In the genomic region with DNA sequence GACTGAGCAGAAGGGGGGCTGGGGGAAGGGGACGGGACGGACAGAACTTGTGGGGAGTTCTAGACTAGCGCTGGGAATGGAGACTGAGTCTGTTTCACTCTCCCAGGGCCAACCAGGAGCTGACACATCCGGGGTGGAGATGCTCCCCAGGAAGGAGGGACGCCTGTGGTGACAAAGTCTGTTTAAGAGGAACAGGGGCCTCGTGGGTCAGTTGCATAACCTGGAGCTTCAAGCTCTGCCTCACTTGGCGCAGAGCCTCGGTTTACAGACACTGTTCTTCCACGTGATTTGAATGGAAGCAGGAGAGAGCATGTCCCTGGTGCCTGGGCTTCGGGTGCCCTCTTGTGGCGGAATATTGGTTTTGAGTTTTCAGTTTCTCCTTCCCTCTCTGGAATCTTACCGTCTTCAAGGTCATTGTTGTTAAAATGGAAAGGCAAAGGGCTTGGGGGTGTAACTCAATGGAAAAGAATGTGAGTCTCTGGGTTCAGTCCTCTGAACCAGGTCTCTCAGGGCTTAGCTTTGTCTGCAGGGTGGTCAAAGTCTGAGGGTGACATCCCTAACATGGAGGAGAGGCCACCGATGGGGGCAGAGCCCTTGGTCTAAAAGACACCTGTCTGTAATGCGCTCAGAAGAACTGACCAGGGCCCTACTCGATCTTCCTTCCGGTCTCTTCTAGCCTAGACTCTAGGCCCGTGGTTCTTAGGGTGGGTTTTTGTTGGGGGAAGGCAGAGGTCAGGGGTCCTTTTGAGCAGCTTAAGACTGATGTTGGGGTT, we compare ENCODE assay signal across 8 mouse cellular contexts. TPM values are rescaled to one million over a fixed set of nuclear protein-coding genes. Genes with fewer than 3 reads are reported as not detected.
DNase-seq lines count a peak whose midpoint lies in the region; ATAC-seq and TF ChIP-seq lines count a peak whose summit lies in the region.

No protein-coding gene starts in this region.

- peak overlapping the region; percentile 52 for H3K4me2 ChIP-seq in heart, embryonic 15.5 days
- H3K4me2 ChIP-seq in liver, embryonic 14.5 days (ENCODE audit: low read depth) = peak overlapping the region; percentile 23
- H3K4me2 ChIP-seq in neural tube, embryonic 11.5 days (ENCODE audit: low read depth) = peak overlapping the region; percentile 24; the same call in 1 of the 2 replicates
- H3K4me2 ChIP-seq in stomach, postnatal 0 days (replicated peaks; ENCODE audit: low read depth) = peak overlapping the region; percentile 39

- H3K9ac ChIP-seq in heart, embryonic 15.5 days = peak overlapping the region; percentile 42; the same call in 1 of the 2 replicates
- no peak overlapping the region for H3K9ac ChIP-seq in liver, embryonic 14.5 days (replicated peaks)
- no peak overlapping the region for H3K9ac ChIP-seq in neural tube, embryonic 11.5 days (ENCODE audit: low read length)
- H3K9ac ChIP-seq in stomach, postnatal 0 days (ENCODE audit: low read length) = no peak overlapping the region

- TF ChIP-seq CTCF in liver, embryonic 14.5 days (IDR thresholded peaks at IDR 0.05; ENCODE audit: low read depth) = peak; percentile 88
- TF ChIP-seq CTCF in stomach, postnatal 0 days (IDR thresholded peaks at IDR 0.05; ENCODE audit: low read depth) = peak; percentile 99

- H3K27ac ChIP-seq in forebrain, embryonic 10.5 days = peak overlapping the region; percentile 76
- peak overlapping the region; percentile 36; the same call in 1 of the 2 replicates for H3K27ac ChIP-seq in heart, embryonic 15.5 days
- H3K27ac ChIP-seq in liver, embryonic 14.5 days = no peak overlapping the region
- no peak overlapping the region for H3K27ac ChIP-seq in neural tube, embryonic 11.5 days (ENCODE audit: low read depth, low read length)
- no peak overlapping the region for H3K27ac ChIP-seq in stomach, postnatal 0 days (replicated peaks)

- peak; percentile 74 for ATAC-seq in CD4-positive, CD25-positive, alpha-beta regulatory T cell, adult 4 months
- peak; percentile 88 for ATAC-seq in heart, embryonic 15.5 days (replicated peaks; ENCODE audit: insufficient number of reproducible peaks, insufficient read depth, low FRiP score, low read depth)
- ATAC-seq in liver, embryonic 14.5 days (ENCODE audit: insufficient read depth) = peak; percentile 75
- ATAC-seq in neural tube, embryonic 11.5 days (ENCODE audit: insufficient read depth, low FRiP score, low TSS enrichment) = peak; percentile 86
- peak; percentile 89 for ATAC-seq in stomach, postnatal 0 days (ENCODE audit: low FRiP score, low TSS enrichment)

- H3K36me3 ChIP-seq in forebrain, embryonic 10.5 days (replicated peaks) = no peaks in the 10 kb centered on the region
- H3K36me3 ChIP-seq in heart, embryonic 15.5 days = no peaks in the 10 kb centered on the region
- no peaks in the 10 kb centered on the region for H3K36me3 ChIP-seq in liver, embryonic 14.5 days (replicated peaks; ENCODE audit: control insufficient read depth, insufficient read depth, low read depth)
- no peaks in the 10 kb centered on the region for H3K36me3 ChIP-seq in neural tube, embryonic 11.5 days (ENCODE audit: control insufficient read depth, insufficient read depth, low read length)
- H3K36me3 ChIP-seq in stomach, postnatal 0 days (ENCODE audit: control insufficient read depth, insufficient read depth, low read length) = no peaks in the 10 kb centered on the region

- H3K9me3 ChIP-seq in forebrain, embryonic 10.5 days = no peaks in the 10 kb centered on the region
- H3K9me3 ChIP-seq in heart, embryonic 15.5 days (replicated peaks) = no peaks in the 10 kb centered on the region
- H3K9me3 ChIP-seq in liver, embryonic 14.5 days (ENCODE audit: control insufficient read depth, low read length) = no peaks in the 10 kb centered on the region
- no peaks in the 10 kb centered on the region for H3K9me3 ChIP-seq in neural tube, embryonic 11.5 days (ENCODE audit: control insufficient read depth, low read length)
- H3K9me3 ChIP-seq in stomach, postnatal 0 days (ENCODE audit: control insufficient read depth, low read length) = no peaks in the 10 kb centered on the region

- H3K27me3 ChIP-seq in forebrain, embryonic 10.5 days (ENCODE audit: poor library complexity, severe bottlenecking) = peaks cover 25% of the 10 kb centered on the region
- H3K27me3 ChIP-seq in heart, embryonic 15.5 days = no peaks in the 10 kb centered on the region
- H3K27me3 ChIP-seq in liver, embryonic 14.5 days (ENCODE audit: control insufficient read depth, insufficient read depth, low read length) = no peaks in the 10 kb centered on the region
- H3K27me3 ChIP-seq in neural tube, embryonic 11.5 days (ENCODE audit: control insufficient read depth, insufficient read depth, low read length) = no peaks in the 10 kb centered on the region
- H3K27me3 ChIP-seq in stomach, postnatal 0 days (ENCODE audit: control insufficient read depth, insufficient read depth, low read length) = no peaks in the 10 kb centered on the region

- H3K4me3 ChIP-seq in forebrain, embryonic 10.5 days = peak overlapping the region; percentile 36
- H3K4me3 ChIP-seq in heart, embryonic 15.5 days = 0 out of 2 replicates have a peak overlapping the region, but pooled peaks have one; percentile 14
- no peak overlapping the region for H3K4me3 ChIP-seq in liver, embryonic 14.5 days (ENCODE audit: insufficient read depth in 1 of 2, low read depth in 2 of 2, low read length in 2 of 2)
- no peak overlapping the region for H3K4me3 ChIP-seq in neural tube, embryonic 11.5 days (ENCODE audit: low read depth, low read length)
- H3K4me3 ChIP-seq in stomach, postnatal 0 days (ENCODE audit: low read depth, low read length) = peak overlapping the region; percentile 10; the same call in 1 of the 2 replicates

- WGBS in forebrain, embryonic 10.5 days = 22% methylated on average over 17 of the region's 17 CpGs
- WGBS in heart, embryonic 15.5 days = 14% methylated on average over 17 of the region's 17 CpGs
- 9% methylated on average over 17 of the region's 17 CpGs for WGBS in liver, embryonic 14.5 days (ENCODE audit: insufficient replicate concordance)
- WGBS in neural tube, embryonic 11.5 days = 21% methylated on average over 17 of the region's 17 CpGs
- WGBS in stomach, postnatal 0 days = 15% methylated on average over 17 of the region's 17 CpGs

- peak; percentile 33 for DNase-seq in c-Kit-negative CD71-positive TER-119-positive erythroid progenitor cells, embryonic 14.5 days (ENCODE audit: low read depth, low spot score)
- peak; percentile 86 for DNase-seq in forebrain, embryonic 10.5 days (ENCODE audit: extremely low spot score, low spot score)
- peak; percentile 98 for DNase-seq in kidney, postnatal 25 days
- DNase-seq in liver, embryonic 14.5 days (ENCODE audit: low read depth in 3 of 3, low spot score in 3 of 3) = peak; percentile 63 to 65 (median 65)
- DNase-seq in neural tube, embryonic 11.5 days (ENCODE audit: low spot score) = peak; percentile 82
- peak; percentile 91 for DNase-seq in stomach, postnatal 0 days (ENCODE audit: low spot score)

- H3K4me1 ChIP-seq in forebrain, embryonic 10.5 days = peaks cover 9% of the 10 kb centered on the region
- peaks cover 7% of the 10 kb centered on the region for H3K4me1 ChIP-seq in heart, embryonic 15.5 days (replicated peaks)
- H3K4me1 ChIP-seq in liver, embryonic 14.5 days (replicated peaks; ENCODE audit: control insufficient read depth in 2 of 2, insufficient read depth in 2 of 2, low read length in 1 of 2) = no peaks in the 10 kb centered on the region; a peak in 2 of 4 replicates
- no peaks in the 10 kb centered on the region for H3K4me1 ChIP-seq in neural tube, embryonic 11.5 days (ENCODE audit: control insufficient read depth, insufficient read depth, low read length)
- H3K4me1 ChIP-seq in stomach, postnatal 0 days (replicated peaks; ENCODE audit: control insufficient read depth, insufficient read depth) = no peaks in the 10 kb centered on the region

- TF ChIP-seq EP300 in liver, embryonic 14.5 days (IDR thresholded peaks at IDR 0.05; ENCODE audit: low read depth) = 0 out of 2 replicates have a peak, but pooled peaks have one; percentile 20
- no peak for TF ChIP-seq EP300 in stomach, postnatal 0 days (optimal IDR thresholded peaks at IDR 0.05)

RNA-seq across cellular contexts. Expression of a gene that starts 14.2 kb away (rescaled TPM):
- polyA plus RNA-seq in CD4-positive, CD25-positive, alpha-beta regulatory T cell, adult 4 months (2017; shearing (Covaris generic)) = 1 to 10 TPM; 1.9 to 2.3 TPM
- 0.12 TPM in 1 of 2 replicates, not detected in the other for polyA plus RNA-seq in forebrain, embryonic 10.5 days (2016; fragmentation: Nextera tagmentation; extraction: Ambion mirVana)
- 0.11 TPM in 1 of 2 replicates, not detected in the other for polyA plus RNA-seq in heart, embryonic 15.5 days (2015; fragmentation: Nextera tagmentation; extraction: Ambion mirVana)
- not detected in 2 replicates for polyA plus RNA-seq in liver, embryonic 14.5 days (2012; rRNA removed)
- polyA plus RNA-seq in liver, embryonic 14.5 days (2014; fragmentation: Nextera tagmentation; extraction: Ambion mirVana) = not detected in 2 replicates
- polyA plus RNA-seq in neural tube, embryonic 11.5 days (2014; fragmentation: Nextera tagmentation; extraction: Ambion mirVana) = 0.15 TPM in 1 of 2 replicates, not detected in the other
- polyA plus RNA-seq in stomach, postnatal 0 days (2015; fragmentation: Nextera tagmentation; extraction: Ambion mirVana) = 0.08 and 0.15 TPM in 2 replicates

RNA-seq across cellular contexts. Expression of a gene that starts 34.8 kb away (rescaled TPM):
- 100 to 1,000 TPM; 638 to 724 TPM for polyA plus RNA-seq in CD4-positive, CD25-positive, alpha-beta regulatory T cell, adult 4 months (2017; shearing (Covaris generic))
- polyA plus RNA-seq in forebrain, embryonic 10.5 days (2016; fragmentation: Nextera tagmentation; extraction: Ambion mirVana) = 1.1 and 1.7 TPM in 2 replicates
- 2.0 and 10.1 TPM in 2 replicates for polyA plus RNA-seq in heart, embryonic 15.5 days (2015; fragmentation: Nextera tagmentation; extraction: Ambion mirVana)
- polyA plus RNA-seq in liver, embryonic 14.5 days (2012; rRNA removed) = 0.68 and 0.91 TPM in 2 replicates
- polyA plus RNA-seq in liver, embryonic 14.5 days (2014; fragmentation: Nextera tagmentation; extraction: Ambion mirVana) = 0.43 and 0.47 TPM in 2 replicates
- polyA plus RNA-seq in neural tube, embryonic 11.5 days (2014; fragmentation: Nextera tagmentation; extraction: Ambion mirVana) = 0.77 and 1.3 TPM in 2 replicates
- polyA plus RNA-seq in stomach, postnatal 0 days (2015; fragmentation: Nextera tagmentation; extraction: Ambion mirVana) = 0.91 and 1.1 TPM in 2 replicates

RNA-seq across cellular contexts. Expression of a gene that starts 40.0 kb away (rescaled TPM):
- 100 to 1,000 TPM in 1 of 2 experiments, 10 to 100 TPM in 1; 88.2 to 156 TPM for polyA plus RNA-seq in CD4-positive, CD25-positive, alpha-beta regulatory T cell, adult 4 months (2017; shearing (Covaris generic))
- polyA plus RNA-seq in forebrain, embryonic 10.5 days (2016; fragmentation: Nextera tagmentation; extraction: Ambion mirVana) = 1.6 and 2.1 TPM in 2 replicates
- polyA plus RNA-seq in heart, embryonic 15.5 days (2015; fragmentation: Nextera tagmentation; extraction: Ambion mirVana) = 3.9 and 8.2 TPM in 2 replicates
- 4.2 and 5.0 TPM in 2 replicates for polyA plus RNA-seq in liver, embryonic 14.5 days (2012; rRNA removed)
- polyA plus RNA-seq in liver, embryonic 14.5 days (2014; fragmentation: Nextera tagmentation; extraction: Ambion mirVana) = 4.1 and 4.2 TPM in 2 replicates
- 1.2 and 1.7 TPM in 2 replicates for polyA plus RNA-seq in neural tube, embryonic 11.5 days (2014; fragmentation: Nextera tagmentation; extraction: Ambion mirVana)
- 8.5 and 8.6 TPM in 2 replicates for polyA plus RNA-seq in stomach, postnatal 0 days (2015; fragmentation: Nextera tagmentation; extraction: Ambion mirVana)

RNA-seq across cellular contexts. Expression of a gene that starts 42.0 kb away (rescaled TPM):
- polyA plus RNA-seq in CD4-positive, CD25-positive, alpha-beta regulatory T cell, adult 4 months (2017; shearing (Covaris generic)) = under 1 TPM in 1 of 2 experiments, not detected in 1; 0.28 TPM
- 16.1 and 17.2 TPM in 2 replicates for polyA plus RNA-seq in forebrain, embryonic 10.5 days (2016; fragmentation: Nextera tagmentation; extraction: Ambion mirVana)
- 37.8 and 48.4 TPM in 2 replicates for polyA plus RNA-seq in heart, embryonic 15.5 days (2015; fragmentation: Nextera tagmentation; extraction: Ambion mirVana)
- polyA plus RNA-seq in liver, embryonic 14.5 days (2012; rRNA removed) = 12.3 and 12.5 TPM in 2 replicates
- 15.2 and 15.7 TPM in 2 replicates for polyA plus RNA-seq in liver, embryonic 14.5 days (2014; fragmentation: Nextera tagmentation; extraction: Ambion mirVana)
- polyA plus RNA-seq in neural tube, embryonic 11.5 days (2014; fragmentation: Nextera tagmentation; extraction: Ambion mirVana) = 18.8 and 19.2 TPM in 2 replicates
- 71.5 and 73.0 TPM in 2 replicates for polyA plus RNA-seq in stomach, postnatal 0 days (2015; fragmentation: Nextera tagmentation; extraction: Ambion mirVana)

RNA-seq across cellular contexts. Expression of a gene that starts 48.8 kb away (rescaled TPM):
- not detected for polyA plus RNA-seq in CD4-positive, CD25-positive, alpha-beta regulatory T cell, adult 4 months (2017; shearing (Covaris generic))
- 0.20 and 0.30 TPM in 2 replicates for polyA plus RNA-seq in forebrain, embryonic 10.5 days (2016; fragmentation: Nextera tagmentation; extraction: Ambion mirVana)
- polyA plus RNA-seq in heart, embryonic 15.5 days (2015; fragmentation: Nextera tagmentation; extraction: Ambion mirVana) = 0.81 and 2.8 TPM in 2 replicates
- polyA plus RNA-seq in liver, embryonic 14.5 days (2012; rRNA removed) = 0.34 and 0.40 TPM in 2 replicates
- polyA plus RNA-seq in liver, embryonic 14.5 days (2014; fragmentation: Nextera tagmentation; extraction: Ambion mirVana) = 0.34 and 0.36 TPM in 2 replicates
- 0.55 and 0.80 TPM in 2 replicates for polyA plus RNA-seq in neural tube, embryonic 11.5 days (2014; fragmentation: Nextera tagmentation; extraction: Ambion mirVana)
- polyA plus RNA-seq in stomach, postnatal 0 days (2015; fragmentation: Nextera tagmentation; extraction: Ambion mirVana) = 18.5 and 20.6 TPM in 2 replicates

Comparison
In these comparisons a context has a peak if more than half of its experiments do, and no peak if none do; other contexts are left out.
1. DNase-seq: peak in every context shown above with its lines; median percentile 98 in kidney, postnatal 25 days; 91 in stomach, postnatal 0 days; 86 in forebrain, embryonic 10.5 days; 82 in neural tube, embryonic 11.5 days; 65 in liver, embryonic 14.5 days; 33 in c-Kit-negative CD71-positive TER-119-positive erythroid progenitor cells, embryonic 14.5 days.
2. H3K27ac ChIP-seq: peak in forebrain, embryonic 10.5 days (single experiment) and heart, embryonic 15.5 days (single experiment); none in liver, embryonic 14.5 days (single experiment), neural tube, embryonic 11.5 days (single experiment) and stomach, postnatal 0 days (single experiment).
3. H3K4me3 ChIP-seq: peak in forebrain, embryonic 10.5 days (single experiment), heart, embryonic 15.5 days (single experiment) and stomach, postnatal 0 days (single experiment); none in liver, embryonic 14.5 days (0 of 2) and neural tube, embryonic 11.5 days (single experiment).
4. RNA of a gene that starts 34.8 kb away (polyA plus RNA-seq): 638 to 724 TPM in CD4-positive, CD25-positive, alpha-beta regulatory T cell, adult 4 months; 2.0 to 10.1 TPM in heart, embryonic 15.5 days, 1.1 to 1.7 TPM in forebrain, embryonic 10.5 days, 0.91 to 1.1 TPM in stomach, postnatal 0 days, 0.77 to 1.3 TPM in neural tube, embryonic 11.5 days and 0.43 to 0.91 TPM in liver, embryonic 14.5 days; every median in the first group is over 10 times any median in the second.
5. Peak in every context shown above with its lines, with median percentiles within 50 percentile points of each other: ATAC-seq and H3K4me2 ChIP-seq.